Mouse (Mus musculus) ES-E14 (cell line): ENCODE data around the gene Zg16.

Source experiments
- CHD2 ChIP-seq: IDR thresholded peaks from 2 replicates; pipeline ENCODE4 v1.6.1; 2014; ENCODE audit warnings: mild to moderate bottlenecking, low read depth, low read length, inconsistent platforms
- MAFK ChIP-seq: IDR thresholded peaks from 2 replicates; pipeline ENCODE4 v1.6.1; 2014; ENCODE audit warnings: mild to moderate bottlenecking, low read depth, low read length, inconsistent platforms; ENCODE audit not compliant: insufficient read depth
- ZC3H11A ChIP-seq: IDR thresholded peaks from 2 replicates; pipeline ENCODE4 v1.6.1; 2012; ENCODE audit warnings: low read depth, mild to moderate bottlenecking, inconsistent platforms, low read length, borderline replicate concordance
- ZNF384 ChIP-seq: IDR thresholded peaks from 2 replicates; pipeline ENCODE4 v1.6.1; 2012; ENCODE audit warnings: low read depth, low read length, inconsistent platforms

DNA sequence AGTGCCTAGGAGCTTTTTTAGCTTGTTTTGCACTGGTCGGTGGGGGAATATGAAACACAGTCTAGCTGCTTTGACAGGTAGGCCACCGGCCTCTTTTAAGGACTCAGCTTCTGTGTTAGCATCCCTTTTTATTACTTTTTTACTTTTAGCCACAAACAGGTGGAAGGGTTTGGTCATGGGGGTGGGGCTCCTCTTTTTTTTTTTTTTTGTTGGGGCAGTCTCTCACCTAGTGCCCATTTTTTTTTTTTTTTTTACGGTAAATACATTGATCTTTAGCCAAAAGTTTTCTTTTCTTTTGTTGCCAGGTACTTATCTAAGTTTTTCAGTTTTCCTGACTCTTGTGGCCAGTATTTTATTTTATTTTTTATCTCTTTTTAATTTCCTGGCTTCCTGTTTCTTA is 955 bp upstream of the Zg16 start:
- TF ChIP-seq ZNF384 (peak; percentile 69), MAFK (no peak), ZC3H11A (no peak), CHD2 (no peak)
